Mouse (Mus musculus): ENCODE data around the gene Plce1.

Gene Plce1

DNA sequence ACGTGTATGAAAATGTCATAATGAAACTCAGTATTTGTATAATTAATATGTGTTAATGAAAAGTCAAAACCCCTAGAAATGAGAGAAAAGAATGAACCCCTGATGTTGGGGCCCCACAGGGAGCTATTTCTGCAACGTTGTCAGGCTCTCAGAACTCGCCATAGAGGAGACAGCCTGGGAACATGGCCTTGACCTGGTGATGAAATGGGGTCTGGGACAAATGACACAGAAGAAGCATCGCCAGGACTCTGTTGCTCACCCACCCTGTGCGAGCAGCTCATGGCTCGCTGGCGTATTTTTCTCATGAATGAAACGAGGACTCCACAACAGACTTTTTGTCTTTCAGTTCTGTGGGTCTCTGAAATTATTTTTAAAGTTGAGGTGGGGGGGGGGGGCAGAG lies 109.0 kb downstream of the Plce1 start:
- DNase-seq, result no peak

DNA sequence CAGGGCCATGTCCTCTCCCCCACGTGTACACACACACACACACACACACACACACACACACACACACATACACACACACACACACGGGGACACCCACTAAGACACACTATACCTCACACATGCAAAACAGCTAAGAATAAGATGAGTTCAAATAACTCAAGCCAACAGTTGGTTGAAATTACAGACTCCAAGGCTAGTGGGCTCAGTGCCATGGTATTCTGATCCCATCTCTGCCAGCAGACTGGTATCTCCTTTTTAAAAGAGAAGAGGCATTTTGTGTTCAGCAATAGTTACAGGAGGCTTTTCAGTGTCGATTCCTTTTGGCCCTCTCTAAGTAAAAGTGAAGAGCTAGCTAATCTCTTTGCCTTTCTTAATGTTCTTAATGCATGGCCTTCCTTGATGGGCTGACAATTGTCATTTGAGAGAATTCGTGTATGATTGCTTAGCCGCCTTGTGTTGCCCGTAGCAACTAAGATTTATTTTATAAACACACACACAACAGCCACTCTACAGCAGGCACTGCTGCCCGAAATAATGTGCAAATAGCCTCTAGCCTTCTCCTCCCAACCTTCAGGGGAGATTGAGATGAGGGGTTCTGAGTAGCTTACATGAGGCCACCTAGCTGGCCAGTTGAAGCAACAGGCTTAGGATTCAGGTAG lies 111.8 kb downstream of the Plce1 start:
- peak; percentile 22 to 35 for DNase-seq

DNA sequence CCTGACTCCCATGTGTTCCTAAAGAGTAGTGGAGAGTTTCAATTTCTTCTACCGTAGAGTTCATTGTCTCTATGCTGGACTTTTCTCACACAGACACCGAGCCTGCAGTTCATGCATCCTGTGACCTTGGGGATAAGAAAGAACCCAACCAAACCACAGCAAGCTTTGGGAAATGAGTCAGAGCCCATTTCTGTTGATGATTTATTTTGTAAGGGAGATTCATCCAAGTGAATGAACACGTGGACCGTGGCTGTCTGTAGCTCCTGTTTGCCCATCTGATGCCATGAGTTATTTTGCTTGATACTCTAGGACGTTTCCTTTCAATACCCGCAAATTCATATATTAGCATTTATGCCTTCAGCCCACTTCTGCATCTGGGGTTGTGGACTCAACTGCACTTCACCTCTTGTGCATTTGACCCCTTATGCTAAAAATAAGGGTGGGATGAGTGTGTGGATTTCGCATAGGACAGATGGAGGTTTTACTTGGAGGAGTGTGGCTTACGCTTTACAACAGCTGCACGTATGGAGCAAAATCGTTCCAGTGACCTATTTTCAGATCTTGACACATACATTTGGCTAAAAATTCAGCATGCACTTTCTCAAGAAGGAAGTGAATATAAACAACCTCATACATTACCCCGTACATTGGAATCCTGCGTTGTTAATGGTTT lies 112.5 kb downstream of the Plce1 start:
- no peak for DNase-seq

DNA sequence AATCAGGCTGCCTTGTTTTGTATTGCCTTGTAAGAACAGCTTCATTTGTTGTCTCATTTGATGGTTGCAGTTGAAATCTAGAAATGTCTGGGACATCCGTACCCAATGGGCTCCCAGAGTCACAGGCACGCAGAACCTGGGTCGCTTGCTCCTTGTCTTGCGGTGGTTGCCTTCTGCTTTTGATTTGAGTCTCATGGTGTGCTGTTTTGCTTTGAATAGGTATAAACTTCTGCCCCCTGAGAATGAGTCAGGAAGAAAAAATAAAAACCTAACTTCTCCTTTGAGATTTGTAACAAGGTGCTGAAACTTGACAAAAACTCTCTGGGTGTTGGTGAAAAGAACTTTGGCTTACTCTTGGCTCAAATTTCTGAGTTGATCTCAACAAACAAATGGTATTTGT lies 115.2 kb downstream of the Plce1 start:
- no peak for DNase-seq

DNA sequence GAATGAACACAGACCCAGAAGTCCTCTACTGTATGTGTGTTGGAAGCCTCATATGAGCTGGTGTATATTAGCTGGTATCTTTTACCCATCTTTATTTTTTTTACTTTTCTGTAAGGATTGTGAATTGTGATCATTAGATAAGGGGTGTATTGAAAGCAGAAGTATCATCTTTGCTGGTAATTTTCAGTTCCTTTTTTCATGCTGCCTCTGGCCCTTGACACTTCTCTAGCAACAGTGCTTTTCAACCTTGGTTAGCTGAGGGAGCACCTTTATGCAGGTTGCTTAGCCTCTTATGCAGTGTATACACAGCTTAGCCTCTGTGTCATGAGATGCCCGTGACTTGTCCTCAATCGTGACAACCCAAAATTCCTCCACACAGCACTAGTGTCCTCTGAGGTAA lies 116.5 kb downstream of the Plce1 start:
- DNase-seq, result no peak

DNA sequence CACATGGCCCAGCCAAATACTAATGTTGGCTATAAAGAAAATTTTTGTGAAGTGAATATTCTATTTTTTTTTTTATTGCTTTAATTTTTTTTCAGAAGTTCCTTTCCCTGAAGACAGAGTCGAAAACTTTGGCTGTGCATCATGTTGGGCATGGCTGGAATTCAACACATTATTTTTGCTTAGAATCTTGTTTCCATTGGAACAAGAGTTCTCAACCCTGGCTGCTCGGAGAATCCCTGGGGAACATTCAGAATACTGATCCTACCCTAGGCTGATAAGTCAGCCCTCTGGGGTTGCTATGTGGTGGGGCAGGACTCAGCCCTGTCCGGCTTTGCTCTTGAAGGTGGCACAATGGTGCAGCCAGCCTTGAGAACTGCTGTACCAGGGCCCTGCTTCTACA lies 118.1 kb downstream of the Plce1 start:
- no peak for DNase-seq

DNA sequence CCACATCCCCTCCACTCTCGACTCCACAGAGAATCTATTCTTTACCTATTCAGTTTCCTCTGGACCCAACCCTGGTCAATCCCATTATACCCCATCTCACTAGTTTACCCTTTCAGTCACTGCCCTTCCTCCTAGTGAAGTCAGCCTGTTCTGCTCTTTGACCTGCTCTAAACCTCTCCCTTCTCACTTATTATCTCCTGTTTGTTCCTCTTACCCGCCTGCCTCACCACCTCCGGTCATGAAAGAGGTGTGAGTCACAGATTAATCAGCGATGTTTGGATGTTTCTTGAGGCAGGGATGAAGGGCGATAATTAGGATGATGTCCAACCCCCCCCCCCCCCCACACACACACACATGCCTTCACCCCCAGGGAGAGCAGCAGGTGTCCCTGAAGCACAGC lies 120.2 kb downstream of the Plce1 start:
- no peak for DNase-seq

DNA sequence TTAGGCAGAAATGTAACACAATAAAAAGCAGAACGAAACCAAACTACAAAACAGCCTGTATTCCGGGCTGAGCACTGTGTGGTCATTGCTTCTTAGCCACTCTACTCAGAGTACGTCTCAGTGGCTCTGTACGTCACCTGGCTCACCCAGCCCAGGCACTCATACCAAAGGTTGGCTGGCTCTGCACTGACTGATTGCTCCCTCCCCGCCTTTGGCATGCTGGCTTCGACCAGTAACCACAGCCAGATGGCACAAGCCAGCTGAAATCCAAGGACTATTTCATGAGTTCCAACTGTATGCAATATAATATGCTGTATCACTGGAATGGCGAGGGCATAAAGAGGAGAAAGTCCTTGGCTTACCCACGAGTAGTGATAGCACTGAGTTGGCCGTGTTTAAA lies 121.9 kb downstream of the Plce1 start:
- peak; percentile 77 to 85 for DNase-seq

DNA sequence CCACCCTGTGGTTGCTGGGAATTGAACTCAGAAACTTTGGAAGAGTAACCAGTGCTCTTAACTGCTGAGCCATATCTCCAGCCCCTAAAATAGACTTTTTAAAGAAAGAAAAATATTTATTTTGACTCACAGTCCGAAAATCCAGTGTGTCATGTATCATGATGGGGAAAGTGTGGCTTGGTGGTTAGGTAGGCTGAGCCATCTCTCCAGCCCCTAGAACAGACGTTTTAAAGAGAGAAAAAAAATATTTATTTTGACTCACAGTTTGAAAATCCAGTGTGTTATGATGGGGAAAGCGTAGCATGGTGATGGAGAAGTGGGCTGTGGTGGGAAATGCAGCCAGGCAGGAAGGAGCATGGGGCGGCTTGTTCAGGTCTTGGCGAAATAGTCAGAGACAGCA lies 126.3 kb downstream of the Plce1 start:
- DNase-seq, result no peak

DNA sequence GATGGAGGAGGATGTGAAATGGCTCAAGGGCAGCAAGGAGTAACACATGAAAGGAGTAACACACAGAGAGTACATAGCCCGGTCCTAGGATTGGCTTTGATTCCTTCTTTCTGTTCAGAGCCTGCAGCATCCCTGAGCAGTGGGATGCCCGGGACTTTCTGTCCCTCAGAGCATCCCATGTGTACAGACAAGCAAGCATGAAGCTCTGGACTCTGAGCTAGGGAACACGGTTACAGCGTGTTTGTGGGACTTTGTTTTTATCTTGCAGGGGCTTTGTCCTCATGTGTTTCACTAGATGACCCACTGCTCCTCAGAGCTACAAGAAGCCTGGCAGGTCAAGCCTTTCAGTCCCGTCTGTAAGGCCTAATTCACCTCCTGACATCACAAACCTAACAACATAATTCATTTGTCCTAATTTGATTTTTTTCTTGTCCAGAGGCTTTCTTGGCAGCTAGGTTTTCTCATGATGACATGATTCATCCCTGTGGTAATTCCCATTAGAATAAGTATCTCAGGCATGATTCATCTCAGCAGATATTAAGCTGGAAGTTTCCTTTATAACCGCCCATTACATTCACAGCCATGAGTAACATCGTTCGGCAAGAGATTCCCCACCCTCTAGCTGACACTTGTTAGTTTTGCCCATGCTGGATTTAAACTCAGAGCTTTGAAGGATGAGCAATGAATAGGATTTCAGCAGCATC lies 128.2 kb downstream of the Plce1 start:
- DNase-seq, result no peak

DNA sequence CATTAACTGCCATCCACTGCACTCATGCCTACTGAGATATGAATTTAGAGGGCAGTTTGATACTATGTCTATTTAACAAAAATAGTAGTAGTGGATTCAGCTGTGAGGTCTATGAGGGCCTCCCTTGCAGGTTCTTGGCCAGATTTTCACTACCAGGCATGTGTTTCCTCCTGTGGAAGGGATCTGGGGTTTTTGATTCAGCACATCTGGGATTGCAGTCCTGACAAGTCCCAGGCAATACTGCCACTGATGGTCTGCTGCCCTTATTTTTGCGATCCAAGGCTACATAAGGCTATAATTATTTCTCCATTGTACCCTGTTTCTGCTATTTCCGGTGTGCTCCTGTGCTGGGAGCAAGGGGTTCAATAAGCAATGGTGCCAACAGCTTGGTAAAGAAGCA lies 129.4 kb downstream of the Plce1 start:
- no peak for DNase-seq

DNA sequence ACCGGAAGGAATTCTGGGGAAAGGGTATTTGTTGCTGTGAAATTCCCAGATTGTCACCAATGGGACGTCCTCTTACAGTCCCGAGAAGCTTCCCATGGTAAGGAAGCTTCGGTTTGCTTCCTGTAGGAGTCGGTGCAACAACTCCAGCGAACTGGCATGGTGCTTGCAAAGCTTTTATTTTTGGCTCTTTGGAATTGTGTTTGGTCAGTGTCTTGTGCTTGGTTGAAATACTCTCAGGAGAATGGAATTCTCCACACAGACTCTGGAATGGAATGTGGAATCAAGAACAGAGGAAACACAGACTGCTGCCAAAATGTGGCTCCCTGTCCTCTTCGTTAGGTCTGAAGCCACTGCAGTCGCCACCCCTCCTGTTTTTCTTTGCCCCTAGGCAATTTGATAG lies 129.9 kb downstream of the Plce1 start:
- no peak for DNase-seq

DNA sequence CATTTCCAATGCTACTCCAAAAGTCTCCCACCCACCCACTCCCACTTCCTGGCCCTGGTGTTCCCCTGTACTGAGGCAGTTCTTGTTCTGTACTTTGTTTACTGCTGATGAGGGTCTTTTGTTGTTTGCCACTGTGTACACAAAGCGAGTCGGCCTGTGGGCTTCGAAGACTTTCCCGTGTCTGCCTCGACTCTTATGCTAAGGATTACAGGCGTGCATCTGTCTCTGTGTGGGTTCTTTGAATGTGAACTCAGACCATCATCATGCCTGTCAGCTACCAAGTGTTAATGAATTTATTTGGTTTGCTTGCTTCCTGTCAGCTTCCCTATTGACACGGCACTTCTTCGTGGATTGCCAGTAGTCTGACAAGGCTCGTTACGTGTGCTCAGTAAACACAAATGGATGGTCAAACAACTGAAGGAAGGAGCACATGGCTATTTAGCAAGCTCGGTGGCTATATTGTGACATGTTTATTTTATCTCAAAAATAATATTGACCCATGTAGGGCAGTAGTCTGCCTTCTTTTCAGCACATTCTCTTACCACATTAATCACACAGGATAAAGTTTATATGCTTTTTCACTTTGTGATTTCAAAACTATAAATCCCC lies 133.3 kb downstream of the Plce1 start:
- DNase-seq, result no peak

DNA sequence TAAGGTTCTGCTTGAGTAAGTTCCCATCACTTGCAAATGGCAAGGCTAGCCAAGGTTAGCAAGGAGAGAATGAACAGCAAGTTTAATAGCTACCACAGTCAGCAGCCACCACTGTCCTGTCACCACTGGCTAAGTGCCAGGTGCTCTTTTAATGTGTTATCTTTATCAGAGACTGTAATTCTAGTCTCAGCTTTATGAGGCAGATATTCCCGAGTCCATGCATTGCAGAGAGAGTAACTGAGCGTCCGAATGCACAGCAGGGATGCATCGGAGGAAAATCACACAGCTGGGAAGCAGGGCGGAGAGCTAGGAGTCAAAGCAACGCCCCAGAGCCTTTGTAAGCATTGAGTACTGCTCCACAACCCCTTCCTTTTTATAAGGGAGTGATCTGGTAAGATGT lies 134.4 kb downstream of the Plce1 start:
- DNase-seq, result no peak

DNA sequence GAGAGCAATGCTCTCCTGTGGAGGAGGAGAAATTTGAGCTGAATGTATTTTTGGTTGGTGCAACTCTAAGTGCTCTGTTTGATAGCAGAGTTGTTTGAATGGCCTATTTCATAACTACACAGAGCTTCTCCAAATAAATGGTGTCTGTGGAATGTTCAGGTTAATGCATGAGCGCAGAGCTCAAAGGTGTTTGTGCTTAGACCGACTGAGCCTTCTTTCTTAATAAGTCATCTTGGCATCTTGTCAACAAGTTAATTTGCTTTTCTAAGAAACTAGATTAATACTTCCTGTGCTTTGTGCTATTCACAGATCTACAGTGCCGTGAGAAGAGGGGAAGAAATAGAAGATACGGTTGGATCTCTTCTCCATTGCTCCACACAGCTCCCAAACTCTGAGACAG lies 139.2 kb downstream of the Plce1 start:
- DNase-seq, result no peak

DNA sequence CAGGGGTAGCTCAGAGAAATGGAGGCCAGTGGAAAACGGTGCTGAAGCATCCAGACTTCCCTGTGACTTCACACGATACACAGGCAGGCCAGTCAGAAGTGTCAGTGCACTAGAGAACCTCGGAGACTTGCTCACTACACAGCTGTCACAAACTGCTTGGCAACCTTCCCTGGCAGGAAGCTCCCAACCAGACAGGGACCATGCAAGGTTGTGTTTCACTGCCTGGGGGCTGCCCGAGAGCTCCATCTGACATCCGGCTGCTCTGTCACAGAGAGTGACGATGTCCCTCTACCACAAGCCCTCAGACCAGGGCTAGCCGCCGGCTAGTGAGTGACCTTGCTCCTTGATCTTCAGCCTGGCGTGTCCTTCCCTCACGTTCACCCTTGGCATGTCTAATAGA lies 140.6 kb downstream of the Plce1 start:
- DNase-seq, result peak; percentile 80 to 87

DNA sequence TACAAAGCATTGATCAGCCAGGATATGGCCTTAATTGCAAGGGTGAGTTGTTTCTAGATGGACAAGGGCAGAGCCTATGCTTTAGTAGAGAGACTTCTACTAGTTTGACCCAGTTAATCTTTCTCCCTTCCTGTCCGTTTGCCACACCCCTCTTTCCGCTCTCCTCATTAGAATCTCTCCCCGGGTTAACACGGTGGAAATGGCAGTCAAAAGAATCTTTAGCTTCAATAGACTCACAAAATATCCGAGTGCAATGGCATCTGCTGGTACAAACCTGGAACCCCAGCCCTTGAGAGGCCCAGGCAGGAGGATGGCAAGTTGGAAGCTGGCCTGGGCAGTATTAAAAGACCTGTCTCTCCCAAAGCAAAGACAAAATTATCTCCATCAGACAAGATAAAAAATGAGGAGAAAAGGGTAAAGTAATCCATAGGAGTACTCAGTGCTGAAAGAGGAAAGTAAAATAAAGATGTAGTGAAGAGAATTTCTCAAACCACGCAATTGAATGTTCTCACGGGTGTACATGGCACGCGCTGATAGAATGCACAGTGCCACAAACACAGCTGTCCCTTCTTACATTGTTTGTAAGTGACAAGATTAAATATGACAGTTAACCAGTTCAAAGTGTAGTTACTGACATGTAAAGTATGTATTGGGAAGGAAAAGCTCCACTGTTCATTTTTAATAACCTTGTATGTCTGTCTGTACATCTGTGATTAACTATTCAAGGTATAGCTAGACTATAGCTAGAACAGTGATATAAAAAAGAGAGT lies 145.5 kb downstream of the Plce1 start:
- DNase-seq, result no peak

DNA sequence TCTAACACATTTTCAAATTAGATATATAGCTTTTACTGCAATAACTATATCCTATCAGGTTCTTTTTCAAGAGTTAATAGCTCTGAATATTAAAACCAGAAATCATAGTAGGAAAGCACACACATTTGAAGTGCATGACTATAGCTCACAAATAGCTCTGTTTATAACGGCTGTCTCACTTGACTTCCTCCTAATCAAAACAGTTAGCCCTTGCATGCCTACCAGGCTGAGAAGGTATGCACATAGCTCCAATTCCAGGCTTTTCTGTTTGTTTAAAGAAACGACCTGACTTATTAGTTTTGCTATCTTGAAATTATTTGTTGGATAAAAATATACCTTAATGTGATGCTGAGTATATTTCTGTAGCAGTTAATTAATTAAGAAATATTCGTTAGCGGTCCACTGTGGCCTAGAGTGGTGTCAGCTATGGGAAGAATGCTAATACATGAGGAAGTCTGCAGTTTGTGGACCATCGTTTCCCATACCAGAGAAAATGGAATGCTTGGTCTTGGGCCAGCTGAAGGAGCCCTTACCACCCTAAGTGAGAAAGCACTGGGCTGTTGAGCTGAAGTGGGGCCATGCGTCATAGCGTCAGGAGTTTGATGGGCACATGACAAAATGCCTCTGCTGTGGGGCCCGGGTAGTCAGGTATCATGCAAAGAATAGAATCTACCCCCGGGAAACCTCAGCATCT lies 146.3 kb downstream of the Plce1 start:
- DNase-seq, result no peak

DNA sequence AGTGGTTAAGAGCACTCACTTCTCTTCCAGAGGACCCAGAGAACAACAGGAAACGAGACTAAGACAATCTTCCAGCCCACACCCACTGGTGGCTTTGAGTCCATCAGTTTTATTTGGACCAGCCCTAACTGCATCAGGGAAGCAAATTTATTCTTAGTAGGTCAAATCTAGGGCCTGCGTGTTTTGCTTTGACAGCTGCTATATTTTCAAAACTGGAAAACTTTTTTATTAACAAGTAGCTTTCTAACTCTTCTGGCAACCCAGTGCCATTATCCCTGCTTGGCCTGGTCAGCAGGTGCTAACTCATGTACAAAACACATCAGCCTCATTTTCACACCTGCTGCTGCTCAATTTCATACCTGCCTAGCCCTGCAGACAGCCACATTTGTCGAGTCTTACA lies 151.3 kb downstream of the Plce1 start:
- no peak for DNase-seq

DNA sequence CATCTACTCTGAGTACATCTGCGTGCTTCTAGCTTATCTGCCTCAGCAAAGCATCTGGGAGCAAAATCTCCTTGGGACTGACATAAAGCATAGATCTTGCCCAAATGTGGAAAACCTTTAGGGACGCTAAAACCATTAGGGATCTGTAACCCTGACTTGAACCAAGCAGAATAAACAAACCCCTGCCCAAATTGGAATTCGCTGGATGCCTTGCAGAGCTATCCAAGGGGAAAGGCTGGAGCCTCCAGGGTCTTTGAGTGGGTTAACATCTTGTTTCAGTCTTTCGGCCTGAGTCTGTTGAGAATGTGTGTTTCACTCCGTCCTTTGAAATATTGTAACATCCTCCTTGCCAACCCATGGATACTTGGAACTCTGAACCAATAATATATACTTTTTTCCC lies 152.4 kb downstream of the Plce1 start:
- no peak for DNase-seq

DNA sequence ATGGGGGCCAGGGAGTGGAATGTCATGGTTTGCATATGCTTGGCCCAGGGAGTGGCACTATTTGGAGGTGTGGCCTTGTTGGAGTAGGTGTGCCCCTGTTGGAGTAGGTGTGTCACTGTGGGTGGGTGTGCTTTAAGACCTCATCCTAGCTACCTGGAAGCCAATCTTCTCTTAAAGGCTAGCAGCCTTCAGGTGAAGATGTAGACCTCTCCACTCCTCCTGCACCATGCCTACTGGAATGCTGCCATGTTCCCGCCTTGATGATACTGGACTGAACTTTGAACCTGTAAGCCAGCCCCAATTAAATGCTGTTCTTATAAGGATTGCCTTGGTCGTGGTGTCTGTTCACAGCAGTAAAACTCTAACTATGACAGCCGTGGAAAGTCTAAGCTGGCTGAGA lies 158.1 kb downstream of the Plce1 start:
- DNase-seq, result no peak

DNA sequence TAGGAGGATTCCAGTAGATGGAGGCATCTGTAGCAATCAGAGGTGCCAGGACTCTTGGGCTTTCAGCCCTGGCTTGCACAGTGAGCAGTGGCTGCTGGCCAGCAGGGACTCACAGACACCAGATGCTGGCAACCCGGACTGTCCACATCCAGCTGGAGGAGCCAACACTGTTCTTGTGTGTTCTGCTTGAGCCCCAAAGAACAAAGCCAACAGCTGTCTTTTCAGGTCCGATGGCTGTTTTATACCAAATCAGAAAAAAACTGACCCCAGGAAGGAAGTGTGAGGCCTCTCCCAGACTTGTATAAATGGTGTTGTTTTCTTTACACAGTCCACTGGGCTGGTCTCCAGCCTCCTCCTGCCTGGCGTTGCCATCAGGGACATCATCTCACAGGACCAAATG lies 158.9 kb downstream of the Plce1 start:
- peak; percentile 58 to 78 for DNase-seq

DNA sequence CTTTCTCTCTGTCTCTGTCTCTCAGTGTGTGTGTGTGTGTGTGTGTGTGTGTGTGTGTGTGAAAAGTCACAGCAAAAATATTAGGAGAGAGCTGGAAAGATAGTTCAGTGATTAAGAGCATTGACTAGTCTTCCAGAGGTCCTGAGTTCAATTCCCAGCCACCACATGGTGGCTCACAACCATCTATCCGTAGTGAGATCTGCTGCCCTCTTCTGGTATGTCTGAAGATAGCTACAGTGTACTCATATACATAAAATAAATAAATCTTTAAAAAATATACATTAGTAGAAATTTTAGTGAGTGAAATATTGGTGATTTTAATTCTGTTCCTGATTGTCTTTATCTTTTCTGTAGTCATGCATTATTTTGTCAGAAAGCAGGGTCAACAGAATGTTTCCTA lies 161.6 kb downstream of the Plce1 start:
- DNase-seq, result peak in 1 of 2 experiments; percentile 12
